Mouse (Mus musculus) CD4-positive helper T cell, adult 2 months (primary cell): ENCODE measurements around the gene Prkag1.
A peak's percentile ranks its signal among the peaks of the same experiment; 100 is the strongest.

Experiments used
- DNase-seq: peaks from one replicate; pipeline ENCODE4 v3.0.0-alpha.2; 2012; ENCODE audit warnings: low read depth, missing footprints, low spot score

The Prkag1 gene

DNA sequence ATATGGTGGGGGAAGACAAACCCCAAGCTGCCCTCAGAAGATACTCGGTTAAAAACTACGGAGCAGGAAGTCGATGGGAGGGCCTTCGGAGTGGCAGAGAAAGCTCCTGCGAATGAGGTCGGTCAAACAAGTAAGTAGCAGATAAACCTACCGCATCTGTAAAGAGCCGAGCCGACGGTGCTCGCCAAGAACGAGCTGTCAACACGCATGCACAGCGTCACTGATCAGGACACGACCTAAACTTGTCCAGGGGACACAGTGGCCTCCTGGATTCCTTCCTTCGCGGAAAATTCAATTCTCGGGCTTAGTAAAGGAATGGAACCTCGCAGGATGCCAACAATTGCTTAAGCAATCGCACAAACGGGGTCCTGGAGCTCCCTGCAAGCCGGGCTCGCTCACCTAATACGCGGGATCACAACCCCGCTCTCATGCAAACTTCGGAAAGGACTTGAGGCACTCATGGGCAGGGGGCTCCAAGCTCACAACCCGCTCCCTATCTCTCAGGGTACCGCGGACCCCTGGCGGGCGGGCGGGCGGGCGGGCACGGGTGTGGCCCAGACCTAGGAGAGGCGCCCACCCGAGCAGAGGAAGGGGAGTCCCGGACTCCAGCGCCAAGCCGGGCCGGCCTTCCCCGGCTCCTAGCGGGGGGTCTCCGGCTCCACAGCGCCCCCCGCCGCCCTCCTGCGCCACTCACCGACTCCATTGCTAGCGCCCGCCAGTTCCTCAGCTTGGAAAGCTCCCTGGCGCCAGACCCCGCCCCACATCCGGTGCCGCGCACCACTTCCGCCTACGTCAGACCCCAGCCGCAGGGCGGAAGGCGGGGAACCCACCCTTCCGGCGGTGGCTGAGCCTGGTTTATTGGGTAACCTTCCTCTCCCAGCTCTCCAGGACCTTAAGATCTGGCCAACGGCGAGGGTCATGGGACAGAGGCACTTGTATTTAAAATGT is at the start of gene Prkag1:
Gene Prkag1 (minus strand): TSS at position 786 of the 948 bp plus-strand sequence.
- DNase-seq: peak; percentile 97

DNA sequence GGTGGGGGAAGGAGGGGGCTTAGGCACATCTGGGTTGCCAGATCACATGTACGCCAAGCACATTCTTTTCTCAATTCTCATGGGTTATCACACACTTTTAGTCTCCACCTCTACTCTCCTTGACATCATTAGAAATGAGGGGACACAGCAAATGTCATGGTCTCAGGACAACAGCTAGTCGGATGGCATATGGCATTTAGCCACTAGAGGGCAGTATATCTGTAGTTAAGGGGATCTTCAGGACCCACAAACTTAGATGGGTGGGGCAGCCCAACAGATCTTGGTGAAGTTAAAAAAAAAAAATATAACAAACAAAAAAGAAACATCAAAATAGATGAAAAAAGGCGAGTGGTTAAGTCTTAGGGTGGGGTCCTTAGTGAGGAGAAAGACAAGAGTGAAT is 46.0 kb upstream of the Prkag1 start:
- DNase-seq: peak; percentile 80

DNA sequence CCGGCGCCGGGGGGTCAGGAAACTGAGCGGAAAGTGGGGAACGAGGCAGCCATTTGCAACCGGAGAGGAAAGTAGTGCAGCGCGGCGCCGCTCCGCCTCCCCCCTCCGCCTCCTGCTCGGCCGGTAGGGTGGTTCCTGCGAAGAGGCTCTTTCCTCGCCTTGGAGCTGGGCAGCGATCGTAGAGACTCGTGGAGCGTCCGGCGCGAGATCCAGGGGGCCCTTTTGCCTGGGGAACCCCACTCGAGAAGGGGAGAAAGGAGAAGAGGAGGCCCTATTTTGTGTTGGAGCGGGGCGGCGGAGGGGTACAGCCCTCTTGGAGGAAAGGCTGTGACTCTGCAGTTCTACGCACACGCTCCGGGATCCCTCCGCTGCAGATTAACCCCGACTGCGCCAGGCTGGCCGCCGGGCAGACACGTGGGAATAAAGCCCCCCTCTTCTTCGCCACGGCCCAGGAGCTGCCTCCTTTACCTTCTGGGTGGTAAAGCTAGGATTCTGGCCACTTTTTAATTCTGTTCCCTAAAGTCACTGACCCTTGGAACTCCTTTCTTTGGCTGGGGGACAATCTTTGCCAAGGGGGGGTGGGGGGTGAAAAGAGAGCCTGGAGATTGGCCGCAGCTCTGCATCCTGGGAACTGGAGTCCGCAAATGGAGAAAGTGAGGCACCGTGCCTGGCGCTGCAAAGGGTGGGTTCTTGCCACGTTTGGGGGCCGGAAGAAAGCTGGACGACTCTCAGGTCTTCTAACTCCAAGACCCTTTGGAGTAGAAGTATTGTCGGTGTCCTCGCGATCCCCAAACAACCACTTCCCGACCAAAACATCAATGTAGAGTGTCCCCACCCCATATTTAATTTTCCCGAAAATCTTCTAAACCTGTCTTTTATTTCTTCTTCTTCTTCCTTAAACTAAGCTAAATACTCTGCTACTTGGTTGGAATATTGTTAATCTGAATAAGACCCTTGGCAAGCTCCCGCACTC is 40.9 kb upstream of the Prkag1 start:
- peak; percentile 95 for DNase-seq

DNA sequence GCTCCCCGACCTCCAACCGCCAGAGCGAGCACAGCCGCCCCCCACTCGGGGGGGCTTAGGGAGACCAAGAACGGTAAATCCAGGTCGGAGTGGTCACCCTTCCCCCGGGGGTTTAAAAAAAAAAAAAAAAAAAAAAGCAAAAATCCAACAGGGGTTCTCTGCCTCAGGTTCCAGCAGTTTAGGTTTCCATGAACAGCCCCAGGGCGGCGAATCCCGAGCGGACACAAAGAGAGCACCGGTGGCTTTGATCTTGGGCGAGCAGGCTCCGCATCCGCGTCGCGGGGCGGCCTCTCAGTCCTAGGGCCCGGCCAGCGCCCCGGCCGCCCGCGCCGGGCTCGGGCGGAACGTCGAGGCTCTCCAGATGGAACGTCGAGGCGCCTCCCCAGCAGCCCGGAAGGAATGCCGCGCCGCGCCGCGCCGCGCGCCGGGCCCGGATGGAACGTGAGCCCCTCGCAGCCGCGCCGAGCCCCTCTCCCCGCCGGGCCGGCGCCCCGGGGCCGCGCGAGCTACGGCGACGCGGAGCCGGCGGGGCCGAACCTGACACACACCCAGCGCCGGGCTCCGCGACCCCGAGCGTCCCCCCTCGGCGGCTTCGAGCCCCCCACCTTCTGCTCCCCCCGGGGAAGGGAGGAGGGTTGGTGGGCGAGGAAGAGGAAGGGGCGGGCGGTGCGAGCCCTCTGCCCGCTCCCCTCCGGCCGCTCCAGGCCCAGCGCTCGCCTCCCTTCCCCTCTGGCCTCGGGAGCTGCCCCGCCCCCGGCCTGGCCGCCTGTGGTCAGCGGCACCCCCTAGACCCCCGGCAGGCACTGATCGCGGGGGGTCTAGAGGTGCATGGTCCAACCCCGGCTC is 40.0 kb upstream of the Prkag1 start, which contains the start of gene Kmt2d:
Gene Kmt2d (minus strand): TSS at position 135 of the 846 bp plus-strand sequence.
- peak; percentile 62 for DNase-seq

DNA sequence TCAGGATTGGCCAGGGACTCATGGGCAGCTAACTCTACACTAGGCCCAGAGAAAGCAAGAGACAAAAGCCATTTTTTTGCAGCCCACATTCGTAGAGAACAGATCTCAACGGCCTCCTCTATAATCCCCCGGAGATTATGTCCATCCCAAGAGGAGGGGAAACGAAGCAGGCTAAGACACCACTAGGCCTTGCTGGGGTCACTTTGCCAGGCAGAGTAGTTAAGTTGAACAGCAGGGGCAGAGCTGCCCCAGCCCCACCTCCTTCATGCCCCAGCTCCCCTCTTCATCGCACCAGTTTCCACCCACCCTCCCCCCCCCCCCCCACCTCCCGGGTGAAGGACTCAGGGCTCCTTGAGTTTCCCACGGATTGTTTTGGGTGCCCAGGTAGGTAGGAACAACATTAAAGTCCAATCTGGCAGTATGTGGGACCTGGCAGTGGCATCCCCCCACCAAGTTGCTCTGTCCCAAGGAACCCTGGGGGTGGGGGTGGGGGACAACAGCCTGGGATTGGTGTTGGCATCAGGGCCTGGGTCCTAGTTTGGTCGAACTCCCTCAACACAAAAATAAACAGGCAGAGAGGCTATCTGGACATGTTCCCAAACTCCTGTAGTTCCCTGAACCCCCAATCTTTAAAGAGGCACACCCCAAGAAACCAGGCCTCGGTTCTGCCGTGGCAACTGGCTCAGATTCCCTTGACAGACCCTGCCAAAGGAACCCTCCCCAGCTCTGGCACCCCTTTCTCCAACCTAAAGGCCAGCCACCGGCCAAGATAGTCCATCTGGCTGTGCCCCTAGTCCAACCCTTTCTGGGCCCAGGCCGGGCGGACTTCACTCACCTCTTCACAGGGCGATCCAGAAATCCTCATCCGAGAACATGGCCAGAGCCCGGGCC is 39.1 kb upstream of the Prkag1 start:
- no peak for DNase-seq

DNA sequence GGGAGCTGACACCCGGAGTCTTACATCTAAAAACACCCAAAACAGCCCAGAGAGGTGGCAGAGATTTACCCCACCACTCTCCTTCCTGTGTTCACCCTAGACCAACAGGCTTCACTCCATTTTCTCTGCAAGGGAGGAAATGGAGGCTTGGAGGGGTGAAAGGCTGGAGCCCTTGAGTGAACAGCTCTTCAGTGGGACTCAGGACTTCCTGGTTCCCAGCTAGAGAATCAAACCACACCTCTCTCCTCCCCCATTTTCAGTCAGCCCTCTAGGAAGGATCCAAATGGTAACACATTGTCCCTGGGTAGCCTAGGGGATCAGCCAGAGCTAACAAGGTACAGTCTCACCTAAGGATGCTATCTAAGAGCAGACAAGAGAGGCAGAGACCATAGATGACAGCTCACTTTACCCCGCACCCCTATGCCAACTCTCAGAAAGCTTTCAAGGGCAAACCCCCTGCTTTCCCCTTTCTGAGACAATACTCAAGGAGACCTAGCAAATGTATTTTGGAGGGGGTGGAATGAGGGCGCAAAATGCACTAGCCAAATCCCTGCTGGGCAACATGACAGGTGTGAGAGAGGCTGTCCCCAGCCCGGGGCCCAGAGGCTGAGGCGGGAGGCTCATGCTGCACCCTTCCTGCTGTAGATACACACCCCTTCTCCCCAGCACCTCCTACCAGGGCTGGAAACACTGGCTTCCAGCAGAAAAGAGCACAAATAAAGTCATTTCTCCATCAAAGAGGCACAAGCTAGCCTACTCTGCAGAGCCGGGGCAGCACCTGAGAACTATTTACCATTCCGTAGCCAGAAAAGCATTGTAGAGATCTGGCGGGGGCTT is 38.2 kb upstream of the Prkag1 start:
- peak; percentile 51 for DNase-seq

DNA sequence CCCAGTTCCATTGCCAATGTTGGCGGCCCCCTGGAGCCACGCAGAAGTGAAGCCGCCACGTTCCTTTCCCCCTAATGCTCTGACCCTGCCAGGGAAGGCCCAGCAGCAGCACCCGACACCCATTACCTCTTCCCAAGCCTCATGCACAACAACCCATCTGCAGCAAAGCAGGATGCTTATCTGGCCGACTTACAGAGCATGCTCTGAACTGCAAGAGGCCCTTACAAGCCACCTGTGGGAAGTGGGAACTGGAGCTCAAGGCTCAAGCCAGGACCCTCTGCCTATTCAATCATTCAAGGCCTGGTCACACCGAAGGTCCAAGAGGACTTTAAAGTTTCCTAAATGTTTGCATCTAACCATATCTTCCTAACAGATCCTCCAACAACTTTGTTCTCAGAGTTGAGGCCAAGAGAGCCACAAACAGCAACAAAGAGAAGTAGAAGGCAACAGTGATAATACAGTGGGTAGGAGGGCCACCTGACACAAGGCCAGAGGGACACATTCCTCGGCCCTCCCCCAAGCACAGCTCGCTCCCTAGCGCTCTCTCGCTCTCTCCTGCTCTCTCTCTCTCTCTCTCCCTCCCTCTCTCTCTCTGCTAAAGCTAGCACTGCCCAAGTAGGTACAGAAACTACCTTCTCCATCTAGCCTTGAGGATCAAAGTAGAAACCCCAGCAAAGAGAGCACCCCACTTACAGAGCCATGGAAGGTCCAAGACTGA is 37.2 kb upstream of the Prkag1 start:
- DNase-seq: no peak

DNA sequence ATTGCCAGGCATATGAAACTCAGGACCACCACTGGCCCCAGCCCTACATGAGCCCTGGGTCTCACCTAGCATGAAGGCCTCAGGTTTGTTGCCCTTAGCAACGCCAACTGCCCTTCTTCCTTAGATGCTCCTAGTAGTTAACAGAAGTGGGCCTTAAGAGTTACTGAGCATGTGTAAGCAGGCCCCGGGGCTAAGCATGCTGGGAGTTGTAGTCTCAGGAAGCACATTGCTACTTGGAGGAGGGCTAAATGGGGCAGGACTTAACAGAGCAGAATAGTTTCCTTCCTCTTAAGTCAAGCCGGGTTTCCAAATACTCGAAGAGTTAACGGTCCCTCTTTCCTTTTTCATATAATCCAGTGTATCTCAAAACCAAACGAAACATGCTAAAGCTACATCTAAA is 36.0 kb upstream of the Prkag1 start:
- DNase-seq: peak; percentile 80

DNA sequence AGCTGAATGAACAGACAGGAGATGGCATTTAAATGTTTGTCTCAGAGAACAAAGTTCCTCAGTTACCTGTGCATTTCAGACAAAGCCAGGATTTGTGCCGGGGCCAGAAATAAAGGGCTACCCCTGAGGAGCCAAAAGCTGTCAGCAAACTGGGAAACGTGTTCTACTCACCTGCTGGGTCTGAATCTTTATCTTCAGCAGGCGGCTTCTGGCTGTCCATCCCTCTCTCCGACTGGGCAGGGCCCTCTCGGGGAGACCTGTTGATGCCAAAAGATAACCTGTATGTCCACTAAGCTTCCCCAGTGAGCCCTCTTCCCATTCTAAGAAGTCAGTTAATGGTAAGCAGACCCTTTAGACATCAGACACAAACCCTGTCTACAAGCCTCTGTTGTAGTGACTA is 35.2 kb upstream of the Prkag1 start:
- DNase-seq: no peak

DNA sequence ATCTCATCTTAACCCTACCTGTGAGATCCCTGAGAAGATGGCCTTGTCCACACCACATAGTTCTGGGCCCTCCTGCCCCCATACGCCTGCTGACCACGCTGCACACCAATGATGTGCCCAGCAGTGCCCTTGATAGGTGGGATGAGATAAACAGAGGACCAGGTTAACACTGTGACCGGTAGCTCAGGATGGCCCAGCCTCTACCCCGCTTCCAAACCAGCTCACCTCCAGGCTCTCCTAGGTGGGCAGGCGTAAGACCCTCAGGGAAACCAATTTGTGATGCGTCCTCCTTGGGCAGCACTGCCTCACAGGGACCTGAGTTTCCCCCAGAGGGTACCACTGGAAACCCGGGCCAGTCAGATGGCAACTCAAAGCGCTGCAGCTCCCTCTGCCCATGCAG is 34.5 kb upstream of the Prkag1 start:
- DNase-seq: no peak

DNA sequence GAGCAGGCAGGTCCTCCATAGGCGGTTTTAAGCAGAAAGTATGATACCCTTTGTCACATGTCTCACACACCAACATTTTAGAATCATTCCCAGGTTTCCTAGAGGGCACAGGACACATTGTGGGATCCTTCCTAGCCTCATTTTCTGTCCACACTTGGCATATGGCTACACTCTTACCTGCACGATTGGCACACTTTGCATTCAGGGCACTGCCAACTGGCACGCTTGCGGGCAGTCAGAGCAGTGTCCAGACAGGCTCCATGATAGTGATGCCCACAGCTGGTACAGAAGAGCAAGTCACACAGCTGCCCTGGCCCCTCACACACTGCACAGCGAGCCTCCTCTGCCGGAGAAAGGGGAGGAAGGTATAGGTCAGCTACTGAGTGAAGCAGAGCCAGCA is 33.6 kb upstream of the Prkag1 start:
- DNase-seq: no peak

DNA sequence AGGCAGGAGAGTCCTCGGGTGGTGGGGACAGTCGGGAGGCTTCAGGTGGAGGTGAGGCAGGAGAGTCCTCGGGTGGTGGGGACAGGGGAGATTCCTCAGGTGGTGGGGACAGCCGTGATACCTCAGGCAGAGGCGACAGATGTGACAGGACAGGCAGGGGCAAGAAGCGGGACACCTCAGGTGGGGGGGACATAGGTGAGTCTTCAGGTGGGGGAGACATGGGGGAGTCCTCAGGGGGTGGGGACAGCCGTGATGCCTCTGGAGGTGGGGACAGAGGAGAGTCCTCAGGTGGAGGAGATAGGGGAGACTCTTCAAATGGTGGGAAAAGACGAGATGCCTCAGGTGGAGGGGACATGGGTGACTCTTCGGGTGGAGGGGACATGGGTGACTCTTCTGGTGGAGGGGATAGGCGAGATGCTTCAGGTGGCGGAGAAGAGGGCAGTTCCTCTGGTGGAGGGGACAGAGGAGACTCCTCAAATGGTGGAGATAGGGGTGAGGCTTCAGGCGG is 32.2 kb upstream of the Prkag1 start:
- DNase-seq: no peak

DNA sequence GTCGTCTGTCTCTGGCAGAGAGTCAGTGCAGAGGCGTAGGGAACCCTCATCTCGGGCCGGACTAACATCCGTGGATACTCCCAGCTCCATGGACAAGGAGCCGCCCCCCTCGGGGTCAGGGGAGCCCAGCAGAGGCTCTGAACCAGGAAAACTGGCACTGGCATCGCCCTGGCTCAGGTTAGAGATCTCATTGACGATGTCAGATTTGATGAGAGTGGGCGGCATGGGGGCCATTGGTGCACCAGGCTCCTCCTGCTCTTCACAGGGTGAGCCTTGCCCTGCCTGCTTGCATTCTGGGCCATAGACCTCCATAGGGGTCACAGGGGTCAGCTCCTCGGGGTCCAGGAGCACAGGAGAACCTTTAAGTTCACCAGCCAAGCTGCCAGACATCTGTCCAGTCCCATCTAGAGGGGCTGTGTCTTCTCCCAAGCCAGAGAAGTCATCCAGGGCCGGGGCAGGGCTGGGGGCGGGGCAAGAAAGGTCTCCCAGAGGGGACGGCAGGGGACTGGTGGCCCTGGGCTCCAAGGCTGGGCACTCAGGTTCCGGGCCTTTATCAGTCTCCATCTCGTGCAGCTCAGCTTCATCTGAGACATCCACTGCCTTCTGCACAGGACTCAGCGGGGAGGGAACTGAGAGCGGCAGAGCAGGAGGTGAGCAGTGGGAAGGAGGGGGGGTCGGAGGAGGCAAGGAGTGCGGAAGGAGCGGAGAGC is 30.5 kb upstream of the Prkag1 start:
- DNase-seq: no peak

DNA sequence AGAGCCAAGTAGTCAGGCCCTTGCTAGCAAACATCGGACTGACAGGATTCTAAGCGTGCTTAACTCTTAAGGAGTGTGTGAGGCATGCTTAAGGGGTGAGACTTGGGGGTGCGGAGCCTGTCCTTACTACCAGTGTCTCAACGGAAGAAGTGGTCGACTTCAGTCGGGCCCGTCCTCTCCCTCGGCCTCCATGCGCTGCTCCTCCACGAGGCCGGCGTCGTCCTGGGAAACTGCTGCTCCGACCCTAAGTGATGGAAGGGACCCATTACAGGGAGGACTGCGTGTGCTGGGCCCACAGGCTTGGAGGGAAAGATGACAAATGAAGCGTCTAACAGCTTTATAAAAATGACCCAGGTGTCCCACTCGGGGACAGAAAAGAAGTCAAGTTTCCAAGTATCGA is 29.6 kb upstream of the Prkag1 start:
- DNase-seq: no peak

DNA sequence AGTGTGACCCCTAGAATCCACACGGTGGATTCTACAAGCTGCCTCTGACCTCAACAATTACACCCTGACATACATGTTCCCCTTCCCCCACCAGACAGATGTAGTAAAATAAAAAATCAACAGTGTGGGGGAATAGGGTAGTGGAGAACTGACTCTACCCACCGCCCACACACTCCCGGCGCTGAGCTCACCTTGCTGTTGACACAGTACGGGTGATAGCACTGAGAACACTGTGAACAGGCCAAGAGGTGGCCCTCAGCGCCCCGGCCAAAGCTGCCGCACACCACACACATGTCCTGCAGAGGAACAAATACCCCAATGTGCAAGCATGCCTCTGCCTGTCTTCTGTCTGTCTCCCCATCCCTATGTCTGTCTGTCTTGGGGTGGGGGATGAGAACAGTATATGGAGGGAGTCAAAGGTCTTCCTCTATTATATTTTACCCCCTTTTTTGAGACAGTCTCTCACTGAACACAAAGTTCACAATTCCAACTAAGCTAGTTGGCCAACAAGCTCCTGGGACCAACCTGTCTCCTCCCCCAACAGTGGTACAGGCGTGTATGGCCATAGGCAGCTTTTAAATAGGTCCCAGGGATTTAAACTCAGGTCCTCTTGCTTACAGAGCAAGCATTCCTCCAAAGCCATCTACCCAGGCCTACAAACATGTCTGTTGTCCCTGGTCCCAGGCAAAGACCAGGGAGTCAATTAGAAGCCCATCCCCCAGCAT is 28.2 kb upstream of the Prkag1 start:
- DNase-seq: no peak

DNA sequence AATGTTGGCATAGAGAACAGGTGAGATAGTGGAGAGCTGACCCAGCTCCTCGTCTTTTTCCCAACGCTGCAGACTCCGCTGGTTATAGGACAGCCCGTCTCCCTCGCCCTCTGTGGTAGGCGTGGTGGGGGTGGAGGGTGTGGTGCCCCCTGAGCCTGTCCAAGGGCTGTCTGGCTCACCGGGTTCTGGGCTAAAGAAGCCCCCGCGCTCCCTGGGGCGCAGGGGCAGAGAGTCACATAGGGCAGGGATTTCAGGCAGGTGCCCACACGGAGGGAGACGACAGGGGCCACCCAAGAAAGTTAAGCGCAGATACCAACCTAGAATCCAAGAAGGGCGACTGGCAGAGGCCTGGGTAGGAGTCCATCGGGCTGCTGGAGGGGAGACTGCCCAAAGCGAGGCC is 22.9 kb upstream of the Prkag1 start:
- DNase-seq: no peak
